Mouse (Mus musculus): ENCODE results near the gene Fam107b.

DNA sequence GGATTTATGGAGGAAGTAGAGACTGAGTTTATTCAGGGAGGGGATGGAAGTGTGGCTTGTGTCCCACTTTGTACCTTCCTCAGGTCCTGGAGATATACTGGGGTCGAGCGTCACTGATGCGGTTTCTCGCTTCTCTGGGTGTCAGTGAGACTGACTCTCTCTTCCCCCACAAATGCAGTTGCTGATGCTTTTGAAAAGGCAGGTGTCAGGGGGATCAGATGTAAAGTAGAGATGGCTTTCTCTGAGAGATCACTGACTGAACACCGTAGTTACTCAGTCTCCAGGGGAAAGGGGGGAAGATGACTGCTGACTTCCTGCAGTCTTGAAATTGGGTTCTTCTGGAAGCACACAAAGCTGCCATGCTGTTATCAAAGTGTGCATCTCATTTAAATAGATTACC lies 185.6 kb downstream of the Fam107b start:
- no peak for TF ChIP-seq CTCF (IDR thresholded peaks at IDR 0.05; ENCODE audit: low read depth, low read length)
- no peak for TF ChIP-seq POLR2A (IDR thresholded peaks at IDR 0.05; ENCODE audit: borderline replicate concordance, low read depth, low read length)

Data from bone marrow macrophage, adult 2 months (primary cell).